Mouse (Mus musculus) CH12F3 (cell line): ENCODE measurements around the gene Atp5j2.
"Not testable (repeated sequence)": the region's sequence is repeated elsewhere in the genome, so short reads cannot be mapped to it uniquely, and the experiment has no call there.

ENCODE experiments used
- in situ Hi-C: fragments of 300-500 bp; cut with MboI; formaldehyde crosslinking; loops from 2 replicates; pipeline ENCODE4 v1.14.3; 2020; ENCODE audit warnings: low sequenced_read_pairs

Atp5j2 gene

DNA sequence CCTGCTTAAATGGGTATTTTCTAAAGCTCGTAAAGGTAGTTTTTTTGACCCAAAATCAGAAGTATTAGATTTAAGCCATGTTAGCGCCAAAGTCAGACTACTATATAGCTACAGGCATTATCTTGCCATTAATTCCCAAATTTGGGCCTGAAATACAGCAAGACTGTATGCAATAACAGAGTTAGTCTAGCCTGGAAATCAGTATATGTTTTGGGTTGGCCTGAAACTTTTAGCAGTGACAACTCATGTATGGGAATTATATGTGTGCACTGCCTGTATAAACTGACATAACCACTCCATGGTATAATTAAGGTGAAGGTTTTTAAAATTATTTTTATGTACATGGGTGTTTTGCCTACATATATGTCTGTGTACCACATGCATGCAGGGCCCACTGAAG, at the start of gene Atp5j2:
Gene Atp5j2 (minus strand): TSS at position 101 of the 400 bp plus-strand sequence.
- in situ Hi-C loops: no loop called here

DNA sequence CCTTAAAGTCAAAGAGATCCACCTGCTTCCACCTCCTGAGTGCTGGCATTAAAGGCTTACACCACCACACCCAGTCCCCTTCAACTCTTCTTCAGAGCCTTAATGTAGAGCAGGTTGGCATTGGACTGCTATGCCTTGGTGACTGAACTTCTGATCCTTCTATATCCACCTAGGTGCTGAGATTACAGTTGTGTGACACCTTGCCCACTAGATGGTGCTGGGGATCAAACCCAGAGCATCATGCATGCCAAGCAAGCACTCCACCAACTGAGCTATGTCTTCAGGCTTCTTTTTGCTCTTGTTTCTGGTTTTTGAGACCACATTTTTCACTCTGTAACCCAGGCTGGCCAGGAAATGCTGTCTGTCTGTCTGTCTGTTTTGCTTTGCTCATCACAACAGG, 42.8 kb upstream of the Atp5j2 start:
- in situ Hi-C loops: no loop called here

DNA sequence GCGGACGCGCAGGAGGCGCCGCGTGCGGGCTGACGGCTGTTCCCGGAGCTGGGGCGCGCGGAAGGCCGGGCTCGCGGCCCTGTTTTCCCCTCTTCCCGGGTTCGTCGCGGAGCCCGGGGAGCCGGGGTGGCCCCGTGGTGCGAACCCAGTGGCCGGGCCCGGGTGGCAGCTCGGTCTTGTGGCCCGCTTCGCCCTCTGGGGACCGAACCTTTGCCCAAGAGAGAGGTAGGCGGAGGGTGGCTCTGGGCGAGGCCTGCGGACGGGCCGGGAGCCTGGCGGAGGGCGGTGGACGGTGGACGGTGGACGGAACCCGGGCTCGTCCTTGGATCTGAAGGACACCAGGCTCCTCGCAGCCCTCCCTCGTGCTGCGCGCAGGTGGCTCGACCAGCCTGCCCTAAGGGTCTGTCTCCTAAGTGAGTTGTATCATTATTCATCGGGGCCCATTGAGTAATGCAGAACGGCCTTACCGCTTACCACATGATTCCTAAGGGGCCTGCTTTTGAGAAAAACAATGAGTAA, 40.1 kb upstream of the Atp5j2 start:
- in situ Hi-C loops: no loop called here

DNA sequence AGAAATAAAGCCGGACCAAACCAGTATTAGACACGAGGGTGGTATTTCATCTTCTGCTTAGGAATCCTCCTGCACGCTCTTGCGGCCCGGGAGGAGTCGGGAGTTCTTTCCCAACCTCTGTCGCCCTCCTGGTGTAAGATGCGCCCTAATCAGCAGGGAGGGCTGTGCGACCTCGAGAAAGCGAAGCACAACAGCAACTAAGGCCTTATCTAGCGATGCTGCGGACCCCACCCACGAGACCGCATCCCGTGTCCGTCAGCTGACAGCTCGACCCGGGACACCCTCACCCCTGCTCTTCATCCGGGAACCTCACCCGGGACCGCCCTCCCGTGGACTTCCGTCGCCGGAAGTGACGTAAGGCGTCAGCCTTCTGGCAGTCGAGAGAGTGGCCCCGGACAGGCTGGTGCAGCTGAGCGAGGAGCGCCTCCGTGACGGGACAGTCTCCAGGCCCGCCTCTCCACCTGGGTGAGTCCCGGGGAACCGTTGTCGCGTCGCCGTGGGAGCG, 39.6 kb upstream of the Atp5j2 start, which contains the start of gene Zfp655:
Gene Zfp655 (plus strand): TSS at position 349 of the 505 bp plus-strand sequence.
- in situ Hi-C loops: no loop called here

DNA sequence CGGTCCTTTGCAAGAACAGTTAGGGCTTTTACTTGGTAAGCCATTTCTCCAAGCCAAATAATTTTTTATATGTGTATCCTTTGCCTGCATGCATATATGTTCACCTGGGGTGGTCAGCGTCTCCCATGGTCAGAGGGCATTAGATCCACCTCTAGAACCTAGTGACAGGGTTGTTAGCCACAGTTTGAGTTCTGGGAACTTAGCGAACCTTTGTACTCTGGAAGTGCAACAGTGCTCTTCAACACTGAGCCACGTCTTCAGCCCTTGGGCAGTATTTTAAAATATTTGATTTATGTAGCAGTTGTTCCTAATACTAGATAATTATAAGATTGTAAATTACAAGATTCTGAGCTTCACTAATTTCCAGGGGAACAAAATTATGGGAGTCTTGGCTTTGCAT, 38.8 kb upstream of the Atp5j2 start:
- in situ Hi-C loops: no loop called here

DNA sequence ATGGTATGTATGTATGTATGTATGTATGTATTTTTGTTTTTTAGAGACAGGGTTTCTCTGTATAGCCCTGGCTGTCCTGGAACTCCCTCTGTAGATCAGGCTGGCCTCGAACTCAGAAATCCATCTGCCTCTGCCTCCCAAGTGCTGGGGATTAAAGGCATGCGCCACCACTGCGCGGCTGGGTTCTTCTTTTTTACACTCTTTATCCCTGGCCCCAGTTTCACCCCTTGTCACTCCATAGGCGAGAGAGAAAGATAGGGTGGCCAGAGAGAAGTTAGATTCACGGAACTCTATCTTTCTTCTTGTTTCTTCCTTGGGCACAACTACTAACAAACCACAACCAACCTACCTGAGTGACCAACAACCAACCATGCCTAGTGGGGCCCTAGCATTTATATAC, 37.4 kb upstream of the Atp5j2 start:
- in situ Hi-C loops: not testable (repeated sequence)

DNA sequence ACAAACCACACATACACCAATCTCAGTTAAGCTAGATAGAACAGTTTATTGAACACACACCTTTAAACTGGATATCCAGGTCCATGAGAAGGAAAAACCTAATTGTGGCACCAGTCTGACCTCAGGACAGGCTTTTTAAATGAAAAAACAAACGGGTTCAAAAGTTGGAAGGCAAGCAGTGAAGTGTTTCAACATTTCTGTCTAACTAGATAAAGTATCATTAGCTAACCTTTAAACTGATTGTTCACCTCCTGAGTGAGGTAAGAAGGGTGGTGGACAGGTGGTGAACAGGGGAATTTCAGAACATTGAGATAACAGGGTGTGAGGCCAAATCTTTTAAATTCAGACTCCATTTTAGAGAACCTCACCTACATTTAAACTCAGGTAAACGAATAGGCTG, 34.6 kb upstream of the Atp5j2 start:
- in situ Hi-C loops: no loop called here

DNA sequence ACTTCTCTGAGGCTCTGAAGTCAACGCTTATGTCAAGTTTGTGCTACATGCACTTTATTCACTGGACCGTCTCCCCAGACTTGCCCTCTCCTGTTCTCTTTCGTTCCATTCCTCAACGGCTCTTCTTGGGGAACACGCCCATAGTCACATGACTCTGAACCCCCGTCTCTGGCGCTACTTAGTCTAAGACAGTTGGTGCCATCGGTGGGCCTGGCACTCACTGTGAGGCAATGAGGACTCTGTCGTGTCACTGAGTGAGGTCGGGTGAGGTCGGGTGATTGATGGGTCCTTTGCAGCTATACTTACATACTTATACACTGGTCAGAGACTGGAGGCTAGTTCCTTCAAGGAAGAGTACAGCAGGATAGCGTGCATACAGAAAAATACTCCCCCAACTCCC, 31.5 kb upstream of the Atp5j2 start:
- in situ Hi-C loops: no loop called here

DNA sequence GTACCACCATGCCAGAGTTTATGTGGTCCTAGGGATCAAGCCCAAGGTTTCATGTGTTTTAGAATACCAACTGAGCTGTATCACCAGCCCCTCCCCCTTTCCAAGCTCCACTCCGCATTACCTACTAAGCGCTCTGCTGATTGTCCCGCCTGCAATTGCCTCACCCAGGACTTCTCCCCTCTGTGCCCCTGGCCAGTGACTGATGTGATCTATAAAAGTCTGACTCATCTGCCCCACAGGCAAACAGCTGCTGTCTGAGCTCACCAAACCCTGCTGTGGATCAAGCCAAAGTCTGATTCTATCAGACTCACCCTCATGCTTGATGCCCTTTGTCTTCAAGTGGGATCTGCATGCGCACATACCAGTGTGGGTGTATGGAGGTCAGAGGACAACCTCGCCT, 31.0 kb upstream of the Atp5j2 start:
- in situ Hi-C loops: no loop called here

DNA sequence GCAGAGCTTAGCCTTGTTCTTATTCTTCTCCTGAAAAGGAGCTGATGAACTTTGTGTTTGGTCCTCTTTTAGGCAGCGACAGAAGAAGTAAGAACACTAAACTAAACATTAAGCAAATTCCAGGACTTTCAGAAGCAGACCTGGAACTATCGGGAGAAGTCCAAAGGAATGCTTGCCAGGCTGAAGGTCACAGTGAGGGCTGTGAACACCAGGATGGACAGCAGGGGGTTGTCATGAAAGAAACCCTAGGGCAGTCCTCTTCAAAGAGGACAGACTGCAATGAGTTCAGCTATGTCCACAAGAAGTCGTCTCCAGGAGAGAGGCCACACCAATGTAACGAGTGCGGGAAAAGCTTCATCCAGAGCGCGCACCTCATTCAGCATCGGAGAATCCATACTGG, 28.1 kb upstream of the Atp5j2 start:
- in situ Hi-C loops: no loop called here

DNA sequence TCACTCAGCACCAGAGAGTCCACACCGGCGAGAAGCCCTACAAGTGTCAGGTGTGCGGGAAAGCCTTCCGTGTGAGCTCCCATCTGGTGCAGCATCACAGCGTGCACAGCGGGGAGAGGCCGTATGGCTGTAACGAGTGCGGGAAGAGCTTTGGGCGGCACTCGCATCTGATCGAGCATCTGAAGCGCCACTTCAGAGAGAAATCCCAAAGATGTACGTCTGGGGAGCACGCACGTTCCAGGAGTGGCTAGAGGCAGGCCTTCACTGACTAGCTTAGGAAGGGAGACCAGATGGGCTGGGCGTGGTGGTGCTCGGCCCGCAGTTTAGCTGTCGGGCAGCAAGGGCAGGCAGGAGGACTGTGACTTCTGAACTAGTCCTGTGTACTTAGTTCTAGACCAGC, 26.8 kb upstream of the Atp5j2 start:
- in situ Hi-C loops: no loop called here

DNA sequence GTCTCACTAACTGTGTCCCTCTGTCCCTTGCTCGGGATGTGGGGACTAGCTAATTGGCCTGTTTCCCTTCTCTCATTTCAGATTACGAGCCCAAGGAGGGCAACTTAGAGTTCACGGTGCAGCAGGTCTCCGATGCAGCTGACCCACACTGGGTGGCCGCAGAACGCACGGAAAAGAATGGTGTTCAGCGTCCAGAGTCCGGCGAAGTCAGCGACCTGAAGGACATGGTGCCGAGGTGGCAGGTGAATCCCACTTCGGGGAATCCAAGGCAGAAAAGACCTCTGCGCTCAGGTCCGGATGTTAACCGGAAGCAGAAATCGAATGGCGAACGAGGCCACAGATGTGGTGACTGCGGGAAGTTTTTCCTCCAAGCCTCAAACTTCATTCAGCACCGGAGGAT, 26.3 kb upstream of the Atp5j2 start:
- in situ Hi-C loops: no loop called here

DNA sequence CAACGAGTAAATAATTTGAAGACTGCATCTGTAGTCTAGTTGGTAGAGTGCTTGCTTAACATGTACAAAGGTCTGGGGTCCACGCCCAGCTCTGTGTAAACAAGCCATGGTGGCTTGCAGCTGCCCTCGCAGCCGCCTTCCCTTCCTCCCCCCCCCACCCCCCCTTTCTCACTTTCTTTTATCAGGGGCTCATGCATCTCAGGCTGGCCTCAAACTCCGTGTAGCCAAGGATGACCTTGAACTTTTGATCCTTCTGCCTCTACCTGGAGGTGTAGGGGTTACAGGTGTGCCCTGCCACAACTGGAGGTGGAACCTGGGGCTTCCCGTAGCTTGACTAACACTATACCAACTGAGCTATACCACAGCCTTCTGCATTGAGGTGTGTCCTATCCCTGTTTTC, 25.9 kb upstream of the Atp5j2 start:
- in situ Hi-C loops: no loop called here

DNA sequence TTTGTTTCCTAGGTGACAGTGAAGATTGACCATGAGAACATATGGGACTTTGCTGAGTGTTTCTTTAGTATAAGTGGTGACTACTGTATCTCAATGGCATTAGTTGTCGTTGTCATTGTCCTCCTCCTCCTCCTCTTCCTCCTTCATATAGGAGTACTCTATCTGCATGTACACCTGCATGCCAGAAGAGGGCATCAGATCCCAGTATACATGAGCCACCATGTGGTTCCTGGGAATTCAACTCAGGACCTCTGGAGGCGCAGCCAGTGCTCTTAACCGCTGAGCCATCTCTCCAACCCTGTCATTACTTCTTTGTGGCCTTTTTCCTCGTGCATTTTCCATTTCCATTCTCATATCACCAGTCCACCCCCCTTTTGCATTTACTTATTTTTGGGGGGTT, 22.8 kb upstream of the Atp5j2 start:
- in situ Hi-C loops: no loop called here

DNA sequence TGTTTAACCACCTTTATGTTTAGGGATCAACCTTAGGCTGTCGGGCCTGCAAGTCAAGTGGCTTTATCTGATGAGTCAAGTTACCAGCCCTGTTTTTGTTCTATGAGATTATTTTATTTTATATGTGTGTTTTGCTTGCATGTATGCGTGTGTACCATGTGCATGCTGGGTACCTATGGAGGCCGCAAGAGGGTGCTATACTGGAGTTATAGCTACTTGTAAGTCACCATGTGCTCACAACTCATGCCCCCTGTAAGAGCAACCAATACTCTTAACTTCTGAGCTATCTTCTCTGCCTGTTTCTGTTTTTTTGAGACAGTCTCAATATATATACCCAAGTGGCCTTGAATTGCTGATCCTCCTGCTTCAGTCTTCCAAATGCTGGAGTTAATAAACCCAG, 21.6 kb upstream of the Atp5j2 start:
- in situ Hi-C loops: no loop called here

DNA sequence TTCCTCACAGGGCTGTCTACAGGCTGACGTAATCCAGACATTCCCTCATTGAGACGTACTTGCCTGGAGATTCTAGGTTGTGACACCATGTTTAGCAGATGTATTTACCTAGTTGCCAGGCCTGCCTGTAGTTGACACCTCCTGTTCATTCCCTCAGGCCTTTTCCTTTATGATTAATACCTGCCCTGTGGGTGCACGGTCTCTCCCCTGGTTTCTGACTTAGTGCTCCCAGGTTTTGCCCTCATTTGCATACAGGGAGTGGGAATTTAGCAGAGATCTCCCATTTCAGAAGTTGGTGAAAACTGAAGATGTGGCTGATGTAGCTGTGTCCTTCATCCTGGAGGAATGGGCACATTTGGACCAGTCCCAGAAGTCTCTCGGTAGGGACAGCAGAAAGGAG, 20.4 kb upstream of the Atp5j2 start:
- in situ Hi-C loops: no loop called here

DNA sequence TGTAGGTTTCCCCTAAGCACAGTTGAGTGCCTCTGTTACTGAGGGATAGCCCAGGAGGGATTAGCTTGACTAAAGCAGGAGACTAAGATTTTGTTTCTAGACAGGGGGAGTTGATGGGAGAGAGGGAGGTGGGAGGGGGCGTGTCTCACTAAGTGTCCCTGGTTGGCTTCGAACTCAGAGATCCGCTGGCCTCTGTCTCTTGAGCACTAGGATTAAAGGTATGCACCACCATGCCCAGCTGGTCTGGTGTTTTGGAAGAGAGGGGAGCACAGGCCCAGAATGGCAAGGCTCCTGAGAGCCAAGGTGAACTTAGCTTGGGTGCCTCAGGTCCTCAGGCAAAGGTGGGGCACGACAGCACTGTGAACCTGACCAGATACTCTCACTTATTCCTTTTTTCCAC, 19.5 kb upstream of the Atp5j2 start:
- in situ Hi-C loops: no loop called here

DNA sequence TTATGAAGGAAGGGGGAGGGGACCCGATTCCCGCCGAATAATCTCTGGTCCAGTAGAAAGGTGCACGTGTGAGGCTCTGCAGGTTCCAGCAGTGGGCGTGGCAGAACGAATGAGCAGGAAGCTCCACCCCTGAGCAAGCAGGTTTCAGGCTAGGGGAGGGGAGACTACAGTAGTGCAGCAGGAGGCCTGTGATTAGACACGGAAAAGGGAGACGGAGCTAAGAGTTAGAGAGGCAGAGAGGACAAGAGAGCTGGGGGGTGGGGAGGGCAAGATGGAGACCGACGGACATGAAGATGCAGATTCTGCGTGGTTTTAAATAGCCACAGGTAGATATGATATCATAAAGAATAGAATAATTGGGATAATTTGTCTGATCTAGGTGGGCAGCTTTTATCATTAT, 16.5 kb upstream of the Atp5j2 start:
- in situ Hi-C loops: not testable (repeated sequence)

DNA sequence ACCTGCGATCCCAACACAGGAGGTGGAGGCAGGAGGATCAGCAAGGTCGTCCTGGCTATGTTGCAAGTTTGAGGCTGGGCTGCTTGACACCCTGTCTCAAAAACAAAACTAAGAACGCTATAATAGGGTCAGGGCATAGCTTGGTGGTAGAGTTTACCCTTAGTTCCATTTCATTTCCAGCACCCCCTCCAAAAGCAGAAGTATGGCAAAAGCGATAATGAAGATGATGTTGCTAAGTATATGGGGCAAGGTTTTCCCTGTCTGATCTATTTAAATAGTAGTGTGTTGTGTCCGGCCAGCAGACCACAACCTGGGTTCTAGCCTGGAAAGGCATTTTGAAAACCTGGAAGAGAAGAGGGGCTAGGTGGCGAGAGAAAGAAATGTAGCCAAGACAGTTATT, 16.1 kb upstream of the Atp5j2 start:
- in situ Hi-C loops: no loop called here

DNA sequence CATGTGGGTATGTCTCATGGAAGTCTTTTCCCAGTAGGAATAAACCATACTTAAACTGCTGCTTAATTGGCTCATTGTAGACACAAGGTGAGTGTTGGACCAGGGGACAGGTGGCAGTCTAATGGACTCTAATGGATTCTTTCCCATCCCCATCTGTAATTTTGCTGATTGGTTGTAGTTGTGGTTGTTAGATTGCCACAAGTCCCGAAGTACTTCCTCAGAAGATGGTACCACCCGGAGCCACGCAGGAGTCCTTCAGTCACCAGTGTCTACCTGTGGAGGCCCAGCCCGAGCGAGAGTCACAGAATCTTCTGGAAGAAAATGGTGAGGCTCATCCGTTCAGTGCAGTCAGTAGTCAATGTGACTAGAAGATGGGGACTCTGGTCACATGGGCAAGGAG, 15.5 kb upstream of the Atp5j2 start:
- in situ Hi-C loops: no loop called here

DNA sequence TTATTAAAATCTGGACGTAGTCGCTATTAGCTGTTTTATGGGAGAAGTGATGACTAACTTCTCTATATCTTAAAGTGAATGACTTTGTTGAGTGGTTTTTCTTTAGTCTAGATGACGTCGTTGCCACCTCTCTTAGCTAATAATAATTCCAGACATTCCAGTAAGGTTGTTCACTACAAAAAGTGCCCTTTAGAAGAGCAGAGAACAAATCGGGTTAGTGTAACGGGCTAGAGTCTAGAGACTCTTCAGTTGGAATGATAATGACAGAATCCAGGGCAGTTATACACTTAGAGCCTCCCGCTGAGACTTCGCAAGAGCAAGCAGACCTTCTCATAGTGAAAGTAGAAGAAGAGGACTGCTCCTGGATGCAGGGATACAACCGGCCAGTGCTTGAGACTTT, 13.2 kb upstream of the Atp5j2 start:
- in situ Hi-C loops: no loop called here

DNA sequence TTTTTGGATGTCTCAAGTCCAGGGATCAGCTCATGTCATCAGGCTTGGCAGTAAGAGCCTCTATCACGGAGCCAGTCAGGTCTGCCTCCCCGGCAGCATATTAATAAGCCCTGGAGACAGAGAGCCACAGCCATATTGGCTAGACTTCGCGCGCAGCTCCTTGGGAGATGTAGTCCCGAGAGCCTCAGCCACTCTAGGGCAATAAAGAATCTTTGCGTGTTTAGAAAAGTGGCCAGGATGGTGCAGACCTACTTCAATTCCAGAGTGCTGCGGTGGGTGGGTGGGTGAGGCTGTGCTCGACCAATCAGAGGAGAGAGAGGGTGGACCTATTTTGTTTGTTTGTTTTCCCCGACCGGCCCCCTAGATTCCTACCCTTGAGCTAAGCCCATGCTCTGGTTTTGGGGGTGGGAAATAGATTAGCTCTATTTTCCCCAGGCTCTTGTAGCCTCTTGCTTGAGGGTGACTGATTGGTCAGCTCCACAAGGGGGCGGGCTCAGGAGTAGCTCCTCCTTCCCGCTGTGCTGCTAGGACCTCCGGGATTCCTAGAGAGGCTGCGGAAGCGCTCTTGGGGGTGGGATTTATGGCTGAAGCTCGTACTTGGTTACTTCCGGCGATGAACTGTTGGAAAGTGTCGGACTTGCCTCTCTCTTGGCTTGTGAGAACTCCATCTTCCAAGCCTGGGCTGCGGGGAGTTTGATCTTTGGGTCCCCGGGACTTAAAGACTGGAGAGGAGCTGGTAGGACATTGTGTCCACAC, 12.3 kb upstream of the Atp5j2 start, which contains the start of gene Zkscan5:
Gene Zkscan5 (plus strand): TSS at position 627 of the 756 bp plus-strand sequence.
- in situ Hi-C loops: no loop called here

DNA sequence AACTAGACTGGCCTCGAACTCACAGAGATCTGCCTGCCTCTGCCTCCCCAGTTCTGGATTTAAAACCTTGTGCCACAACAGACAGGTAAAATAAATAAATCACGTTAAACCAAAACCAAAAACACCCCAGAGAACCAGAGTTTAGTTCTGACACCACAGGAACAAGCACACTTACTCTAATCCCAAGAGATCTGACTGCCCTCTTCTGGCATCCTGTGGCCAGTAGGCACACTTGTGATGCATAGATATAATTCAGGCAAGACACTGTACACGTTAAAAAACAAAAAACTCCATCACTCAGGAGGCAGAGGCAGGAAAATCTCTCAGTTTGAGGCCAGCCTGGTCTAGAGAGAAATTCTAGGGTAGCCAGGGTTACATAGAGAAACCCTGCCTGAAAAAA, 10.6 kb upstream of the Atp5j2 start:
- in situ Hi-C loops: no loop called here
